Mouse (Mus musculus): Measurements from ENCODE around the gene Agbl4. TPM values are rescaled to one million over a fixed set of nuclear protein-coding genes. Genes with fewer than 3 reads are reported as not detected.

Agbl4 gene
- total and polyA plus RNA-seq, 3 experiments = not detected

DNA sequence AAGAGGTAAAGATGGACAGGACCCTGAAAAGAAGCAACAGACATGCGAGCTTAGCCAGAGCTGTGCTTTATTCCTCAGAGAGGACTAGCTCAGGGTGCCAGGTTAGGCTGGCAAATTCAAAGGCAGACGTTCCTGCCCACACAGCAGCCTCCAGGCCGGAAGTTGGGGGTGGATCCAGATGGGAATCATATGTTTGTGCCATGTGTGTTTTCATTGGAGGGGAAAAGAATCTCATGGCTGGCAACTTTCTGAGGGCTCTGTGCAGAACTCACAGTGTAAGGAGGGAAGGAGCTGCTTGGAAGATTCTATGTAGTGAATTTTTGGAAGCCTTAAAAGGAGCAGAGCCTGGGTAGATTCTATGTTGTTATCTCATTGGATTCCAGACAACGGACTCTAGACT lies 519.1 kb downstream of the Agbl4 start:
- Histone ChIP-seq H3K27ac (ENCODE audit: insufficient read depth, low read depth) (no peak overlapping the region), H3K9ac (ENCODE audit: insufficient read depth, low read depth) (no peak overlapping the region), H3K36me3 (replicated peaks in 1 of 2; ENCODE audit: control insufficient read depth in 1 of 2, insufficient read depth in 1 of 2, low read length in 1 of 2) (no peaks in the 10 kb centered on the region), H3K4me1 (ENCODE audit: control insufficient read depth in 1 of 2, insufficient read depth in 2 of 2) (no peaks in the 10 kb centered on the region), H3K4me3 (replicated peaks in 1 of 3; ENCODE audit: low read depth in 2 of 3, low read length in 2 of 3, poor library complexity in 1 of 3) (no peak overlapping the region), H3K27me3 (replicated peaks) (no peaks in the 10 kb centered on the region), H3K4me2 (ENCODE audit: insufficient read depth, low read depth, poor library complexity, severe bottlenecking) (no peak overlapping the region), H3K79me2 (replicated peaks; ENCODE audit: control insufficient read depth, extremely low read depth, insufficient read depth, poor library complexity, severe bottlenecking) (no peaks in the 10 kb centered on the region), H3K9me3 (replicated peaks; ENCODE audit: low read length) (peaks cover 2% of the 10 kb centered on the region)
- in situ Hi-C loops (cut with MboI; ENCODE audit: low pct_ligation_motif_present, low pct_unique_long_range_greater_than_20kb, low sequenced_read_pairs) (no loop called here), dilution Hi-C loops (cut with MboI; ENCODE audit: extremely low pct_ligation_motif_present, extremely low pct_unique_long_range_greater_than_20kb, low sequenced_read_pairs) (no loop called here)
- TF ChIP-seq MYC (IDR thresholded peaks at IDR 0.05; ENCODE audit: low read depth, low read length) (no peak), PAX5 (IDR thresholded peaks at IDR 0.05; ENCODE audit: low read length) (no peak), KAT2A (IDR thresholded peaks at IDR 0.05; ENCODE audit: insufficient replicate concordance, low read length) (no peak), TCF12 (IDR thresholded peaks at IDR 0.05; ENCODE audit: low read depth, low read length) (no peak), TBP (conservative IDR thresholded peaks at IDR 0.05; ENCODE audit: low read depth, low read length) (no peak), CTCF (conservative IDR thresholded peaks at IDR 0.05 in 1 of 2, IDR thresholded peaks at IDR 0.05 in 1 of 2; ENCODE audit: low read depth in 2 of 2, low read length in 2 of 2) (no peak), MAZ (IDR thresholded peaks at IDR 0.05; ENCODE audit: low read depth, low read length) (no peak), ZNF384 (IDR thresholded peaks at IDR 0.05; ENCODE audit: low read depth, low read length) (no peak), MAFK (IDR thresholded peaks at IDR 0.05; ENCODE audit: insufficient replicate concordance, low read length) (no peak), ZMIZ1 (IDR thresholded peaks at IDR 0.05; ENCODE audit: low read depth, low read length) (no peak), USF2 (conservative IDR thresholded peaks at IDR 0.05; ENCODE audit: low read depth, low read length) (no peak), IRF4 (IDR thresholded peaks at IDR 0.05; ENCODE audit: low read depth, low read length) (no peak), GABPA (IDR thresholded peaks at IDR 0.05; ENCODE audit: insufficient replicate concordance, low read depth, low read length) (no peak), SMC3 (IDR thresholded peaks at IDR 0.05; ENCODE audit: low read depth, low read length) (no peak), EP300 (IDR thresholded peaks at IDR 0.05; ENCODE audit: low read length) (no peak)
- no peak for DNase-seq (ENCODE audit: extremely low read depth)

DNA sequence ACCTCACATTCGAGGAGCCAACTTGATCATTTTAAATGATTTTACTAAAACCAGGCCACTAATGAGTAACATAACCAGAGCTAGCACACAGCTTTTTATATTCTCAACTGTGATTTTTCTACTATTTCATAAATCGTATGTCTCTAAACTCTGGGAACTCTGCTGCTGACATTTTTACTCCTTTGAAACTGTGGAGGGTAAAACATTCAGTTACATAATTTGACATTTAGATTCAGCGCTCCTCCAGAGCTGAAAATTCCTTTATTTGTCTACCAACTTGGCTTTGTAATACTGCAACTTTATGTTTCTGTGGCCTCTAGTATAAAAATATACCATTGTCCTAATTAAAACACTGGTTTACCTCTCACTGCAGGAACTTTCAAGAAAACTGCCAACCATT lies 523.6 kb downstream of the Agbl4 start:
- Histone ChIP-seq H3K9me3 (replicated peaks; ENCODE audit: low read length) (peaks cover 2% of the 10 kb centered on the region), H3K4me1 (ENCODE audit: control insufficient read depth in 1 of 2, insufficient read depth in 2 of 2) (no peaks in the 10 kb centered on the region), H3K79me2 (replicated peaks; ENCODE audit: control insufficient read depth, extremely low read depth, insufficient read depth, poor library complexity, severe bottlenecking) (no peaks in the 10 kb centered on the region), H3K36me3 (replicated peaks in 1 of 2; ENCODE audit: control insufficient read depth in 1 of 2, insufficient read depth in 1 of 2, low read length in 1 of 2) (no peaks in the 10 kb centered on the region), H3K4me3 (replicated peaks in 1 of 3; ENCODE audit: low read depth in 2 of 3, low read length in 2 of 3, poor library complexity in 1 of 3) (no peak overlapping the region), H3K4me2 (ENCODE audit: insufficient read depth, low read depth, poor library complexity, severe bottlenecking) (no peak overlapping the region), H3K27ac (ENCODE audit: insufficient read depth, low read depth) (no peak overlapping the region), H3K9ac (ENCODE audit: insufficient read depth, low read depth) (no peak overlapping the region), H3K27me3 (replicated peaks) (no peaks in the 10 kb centered on the region)
- in situ Hi-C loops (cut with MboI; ENCODE audit: low pct_ligation_motif_present, low pct_unique_long_range_greater_than_20kb, low sequenced_read_pairs) (no loop called here), dilution Hi-C loops (cut with MboI; ENCODE audit: extremely low pct_ligation_motif_present, extremely low pct_unique_long_range_greater_than_20kb, low sequenced_read_pairs) (no loop called here)
- TF ChIP-seq MXI1 (IDR thresholded peaks at IDR 0.05; ENCODE audit: low read depth, low read length) (no peak), ZC3H11A (IDR thresholded peaks at IDR 0.05; ENCODE audit: low read depth, low read length) (no peak), E2F4 (IDR thresholded peaks at IDR 0.05; ENCODE audit: insufficient replicate concordance, low read depth, low read length) (no peak), GABPA (IDR thresholded peaks at IDR 0.05; ENCODE audit: insufficient replicate concordance, low read depth, low read length) (no peak), CHD1 (IDR thresholded peaks at IDR 0.05; ENCODE audit: low read depth, low read length) (no peak), TCF12 (IDR thresholded peaks at IDR 0.05; ENCODE audit: low read depth, low read length) (no peak), ZKSCAN1 (IDR thresholded peaks at IDR 0.05; ENCODE audit: borderline replicate concordance, low read depth, low read length) (no peak), JUND (conservative IDR thresholded peaks at IDR 0.05; ENCODE audit: low read depth, low read length) (no peak), USF1 (IDR thresholded peaks at IDR 0.05; ENCODE audit: low read depth, low read length) (no peak), MAZ (IDR thresholded peaks at IDR 0.05; ENCODE audit: low read depth, low read length) (no peak), CTCF (conservative IDR thresholded peaks at IDR 0.05 in 1 of 2, IDR thresholded peaks at IDR 0.05 in 1 of 2; ENCODE audit: low read depth in 2 of 2, low read length in 2 of 2) (no peak), MEF2A (IDR thresholded peaks at IDR 0.05; ENCODE audit: borderline replicate concordance, low read depth, low read length) (no peak), NRF1 (IDR thresholded peaks at IDR 0.05; ENCODE audit: low read depth, low read length) (no peak), PAX5 (IDR thresholded peaks at IDR 0.05; ENCODE audit: low read length) (no peak)
- DNase-seq (ENCODE audit: extremely low read depth) = no peak
